Mouse (Mus musculus) CD4-positive, CD25-positive, alpha-beta regulatory T cell, adult 2 months (primary cell): Measurements from ENCODE around the gene Grip1.

Source experiments
- DNase-seq: peaks from one replicate; pipeline ENCODE4 v3.0.0-alpha.2; 2012; ENCODE audit warnings: low read depth, low spot score

The Grip1 gene

DNA sequence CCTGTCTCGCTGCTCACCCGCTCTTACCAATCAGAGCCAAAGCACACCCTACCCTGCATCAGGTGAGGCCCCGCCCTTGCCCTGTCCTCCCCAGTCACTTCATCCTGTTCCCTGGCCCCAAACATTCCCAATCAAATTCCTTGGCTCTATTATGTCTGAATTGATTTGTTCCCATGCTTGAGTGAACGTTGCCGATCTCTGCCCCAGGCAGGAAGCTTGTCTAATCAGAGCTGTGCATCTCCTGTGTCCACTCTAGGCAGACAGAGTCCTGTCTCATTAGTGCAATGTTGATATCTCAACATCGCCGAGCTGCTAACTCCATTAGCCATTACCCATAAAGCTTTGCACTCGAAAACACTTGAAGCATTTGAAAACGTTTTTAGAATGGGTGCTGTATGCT lies 210.0 kb downstream of the Grip1 start:
- no peak for DNase-seq

GRCm38 (mm10) chr10:119666386-119666785 lies 212.8 kb downstream of the Grip1 start:
- no peak for DNase-seq

DNA sequence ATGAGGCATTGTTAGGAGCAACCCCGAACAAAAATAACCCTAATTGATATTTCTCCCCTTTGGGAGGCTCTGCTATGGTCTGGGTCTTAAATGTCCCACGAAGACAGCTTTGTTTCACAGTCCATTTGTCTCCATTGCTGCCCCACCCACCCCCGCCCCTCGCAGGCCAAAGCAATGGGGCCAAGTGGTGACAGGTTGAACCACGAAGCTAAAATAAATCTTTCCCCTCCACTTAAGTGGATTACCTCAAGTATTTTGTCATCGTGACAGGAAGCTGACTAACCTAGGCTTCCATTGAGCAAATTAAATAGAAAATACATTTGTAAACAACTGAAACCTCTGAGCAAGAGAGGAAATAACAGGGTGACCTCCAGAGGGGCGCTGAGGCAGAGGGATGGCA lies 216.8 kb downstream of the Grip1 start:
- DNase-seq = no peak

GRCm38 (mm10) chr10:119684377-119684826 lies 230.8 kb downstream of the Grip1 start:
- DNase-seq = no peak

GRCm38 (mm10) chr10:119691358-119692083 lies 237.9 kb downstream of the Grip1 start:
- DNase-seq = no peak

DNA sequence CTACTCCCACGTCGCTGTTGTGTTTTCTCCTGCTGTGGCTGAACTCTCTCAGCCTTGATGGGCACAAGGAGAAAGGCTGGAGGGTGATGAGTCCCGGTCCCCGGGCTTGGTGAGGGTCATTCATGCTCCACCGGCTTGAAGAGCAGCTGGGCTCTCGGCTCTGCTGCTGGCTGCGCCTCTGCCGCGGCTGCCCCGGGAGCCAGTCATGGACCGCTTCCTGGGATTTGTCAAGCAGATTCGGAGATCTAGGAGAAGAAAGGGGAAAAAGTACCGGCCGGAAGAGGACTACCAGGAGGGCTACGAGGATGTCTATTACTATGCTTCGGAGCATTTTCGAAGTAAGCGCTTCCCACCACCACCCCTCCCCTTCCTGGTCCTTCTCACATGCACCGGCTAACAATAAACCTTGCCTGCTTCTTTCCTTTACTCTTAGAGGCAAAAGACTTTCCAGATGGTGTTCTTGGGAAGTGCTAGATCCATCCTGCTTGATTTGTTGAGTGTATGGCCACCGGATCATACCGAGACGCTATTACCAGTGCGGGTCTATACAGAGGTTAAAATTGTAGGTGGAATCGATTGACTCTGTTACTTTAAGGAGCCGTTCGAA lies 238.8 kb downstream of the Grip1 start:
- DNase-seq = no peak

- no peak for DNase-seq
Observed at GRCm38 (mm10) chr10:119693400-119693799, 239.8 kb downstream of the Grip1 start.

- DNase-seq = no peak
Observed at GRCm38 (mm10) chr10:119697257-119697798, 243.7 kb downstream of the Grip1 start.

- DNase-seq = no peak
Observed at GRCm38 (mm10) chr10:119705348-119705747, 251.7 kb downstream of the Grip1 start.

DNA sequence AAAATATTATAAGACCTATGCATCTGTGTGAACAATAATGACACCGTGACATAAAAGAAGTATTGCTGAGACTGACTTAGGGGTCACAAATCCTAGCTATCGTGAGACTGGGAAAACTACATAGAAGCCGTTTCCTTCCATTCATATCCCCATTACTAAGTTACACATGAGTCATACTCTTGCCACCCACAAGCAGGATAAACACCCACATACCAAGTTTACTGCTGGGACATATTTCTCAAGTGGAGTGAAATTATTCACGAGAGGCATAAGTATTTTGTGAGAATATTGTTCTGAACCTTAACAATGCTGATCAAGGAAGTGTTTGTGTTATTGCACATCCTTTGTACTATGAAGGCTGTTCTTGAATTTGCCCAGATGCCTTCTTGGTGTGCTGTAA lies 252.7 kb downstream of the Grip1 start:
- DNase-seq = no peak

GRCm38 (mm10) chr10:119706983-119707382 lies 253.4 kb downstream of the Grip1 start:
- DNase-seq = no peak

- DNase-seq = no peak
Observed at GRCm38 (mm10) chr10:119721887-119722286, 268.3 kb downstream of the Grip1 start.

- no peak for DNase-seq
Observed at GRCm38 (mm10) chr10:119722471-119722870, 268.8 kb downstream of the Grip1 start.

DNA sequence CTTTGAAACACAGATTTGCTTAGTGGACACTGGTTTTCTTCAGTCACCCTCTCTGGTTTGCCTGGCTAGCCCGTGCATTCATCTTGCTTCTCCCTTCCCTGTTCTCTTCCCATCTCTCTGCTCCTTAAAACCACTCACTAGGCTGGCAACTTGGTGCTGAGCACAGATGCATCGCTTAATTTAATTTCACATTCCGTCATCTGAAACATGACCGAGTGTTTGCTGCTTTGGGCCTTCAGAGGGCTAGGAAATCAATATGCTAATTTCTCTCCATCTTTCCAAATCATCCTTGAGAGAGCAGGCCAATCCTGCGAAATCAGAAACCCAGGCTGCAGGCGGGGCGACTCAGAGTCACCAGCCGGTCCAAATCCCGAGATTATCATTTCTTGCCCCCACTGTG lies 270.0 kb downstream of the Grip1 start:
- DNase-seq = no peak

DNA sequence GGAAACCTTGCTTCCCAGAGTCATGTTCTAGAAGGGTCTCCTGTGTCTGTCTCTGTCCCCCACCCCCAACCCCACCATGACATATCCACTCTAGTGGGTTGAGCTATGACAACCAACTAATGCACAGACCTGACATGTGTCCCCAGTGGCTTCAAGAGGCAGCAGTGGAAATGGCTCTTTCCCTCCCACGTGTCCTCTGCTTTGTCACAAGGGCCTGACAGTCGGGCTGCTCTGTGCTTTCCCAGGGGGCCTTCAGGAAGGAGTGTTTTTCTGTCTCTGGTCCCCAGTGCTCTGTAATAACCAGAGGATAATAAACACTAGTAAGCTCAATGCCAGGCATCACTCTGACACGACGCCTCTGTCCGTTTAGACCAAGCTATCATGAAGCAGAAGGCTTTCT lies 271.7 kb downstream of the Grip1 start:
- DNase-seq = no peak

- no peak for DNase-seq
Observed at GRCm38 (mm10) chr10:119725966-119726365, 272.3 kb downstream of the Grip1 start.

GRCm38 (mm10) chr10:119726921-119727320 lies 273.3 kb downstream of the Grip1 start:
- DNase-seq = no peak

DNA sequence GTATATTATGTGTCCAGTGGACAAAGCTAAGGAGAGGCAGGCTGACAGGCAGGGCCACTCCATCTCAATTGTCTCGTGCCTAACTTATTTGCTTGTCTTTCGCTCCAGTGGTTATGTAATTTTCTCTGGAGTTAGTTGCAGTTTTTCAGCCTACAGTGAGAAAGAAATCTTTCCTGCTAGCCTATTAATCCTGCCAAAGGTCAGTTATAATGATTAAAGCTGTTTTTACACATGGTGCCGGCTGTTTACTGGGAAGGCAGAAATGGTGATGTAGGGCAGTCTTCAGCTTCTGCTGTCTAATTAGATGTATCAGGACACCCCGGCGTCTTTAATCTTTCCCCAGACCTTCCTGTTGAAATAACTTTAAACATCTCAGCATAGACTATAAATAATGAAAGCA lies 276.6 kb downstream of the Grip1 start:
- DNase-seq = no peak

- no peak for DNase-seq
Observed at GRCm38 (mm10) chr10:119735011-119735992, 281.7 kb downstream of the Grip1 start.

- no peak for DNase-seq
Observed at GRCm38 (mm10) chr10:119739466-119739865, 285.8 kb downstream of the Grip1 start.

- no peak for DNase-seq
Observed at GRCm38 (mm10) chr10:119742722-119743121, 289.1 kb downstream of the Grip1 start.

GRCm38 (mm10) chr10:119752361-119752798 lies 298.8 kb downstream of the Grip1 start:
- no peak for DNase-seq
